Mouse (Mus musculus): Measurements from ENCODE around the gene Ing2. TPM values are rescaled to one million over a fixed set of nuclear protein-coding genes. Genes with fewer than 3 reads are reported as not detected.

Ing2 gene
- total and polyA plus RNA-seq, 3 experiments, result 18.6 to 363 (median 61.7) TPM

- H3K36me3 ChIP-seq (ENCODE audit: control insufficient read depth in 1 of 2, insufficient read depth in 2 of 2, low read length in 2 of 2), result no peaks in the 10 kb centered on the region
These were observed 16.5 kb upstream of the Ing2 start for GRCm38 (mm10) chr8:47691831-47692230.

DNA sequence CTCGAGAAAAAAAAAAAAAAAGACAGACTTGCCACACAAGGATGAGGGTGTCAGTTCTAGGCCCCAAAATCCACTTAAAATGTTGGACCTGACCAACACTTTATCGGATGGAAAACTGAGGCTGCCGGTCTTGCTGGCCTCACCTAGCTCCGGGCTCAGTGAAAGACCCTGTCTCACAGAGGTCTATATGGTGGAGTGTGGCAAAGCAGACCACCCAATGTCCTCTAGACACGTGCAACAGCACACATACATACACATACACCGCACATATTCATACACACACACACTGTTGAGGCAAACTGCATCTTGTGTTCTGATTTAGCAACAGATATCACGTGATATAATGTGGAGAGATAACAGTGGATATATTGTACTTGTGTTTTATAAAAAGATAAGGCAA lies 15.9 kb upstream of the Ing2 start:
- H3K36me3 ChIP-seq (ENCODE audit: control insufficient read depth in 1 of 2, insufficient read depth in 2 of 2, low read length in 2 of 2), result no peaks in the 10 kb centered on the region
- TF ChIP-seq USF1 (IDR thresholded peaks at IDR 0.05; ENCODE audit: low read depth, low read length) (peak; percentile 65), BHLHE40 (IDR thresholded peaks at IDR 0.05; ENCODE audit: borderline replicate concordance, low read depth, low read length) (no peak), CTCF (IDR thresholded peaks at IDR 0.05 in 2 of 3, conservative IDR thresholded peaks at IDR 0.05 in 1 of 3; ENCODE audit: control insufficient read depth in 1 of 3, insufficient read depth in 1 of 3, low read depth in 2 of 3, low read length in 3 of 3, poor library complexity in 1 of 3, severe bottlenecking in 1 of 3) (no peak)
- H3K79me2 ChIP-seq (ENCODE audit: control insufficient read depth, insufficient read depth, low read length, poor library complexity), result no peaks in the 10 kb centered on the region
- no peak for DNase-seq (ENCODE audit: low read depth, low spot score)
- no peak overlapping the region for H3K27ac ChIP-seq (ENCODE audit: control insufficient read depth, low read depth, low read length)
- no peak overlapping the region for H3K9ac ChIP-seq (ENCODE audit: control insufficient read depth, low read depth, low read length, poor library complexity, severe bottlenecking)
- no peak overlapping the region for H3K4me3 ChIP-seq (ENCODE audit: control insufficient read depth in 1 of 2, insufficient read depth in 1 of 2, low read depth in 2 of 2, low read length in 2 of 2)
- H3K9me3 ChIP-seq (replicated peaks; ENCODE audit: insufficient read depth, low read length), result no peaks in the 10 kb centered on the region
- H3K4me1 ChIP-seq (ENCODE audit: control insufficient read depth in 1 of 2, insufficient read depth in 2 of 2, low read length in 2 of 2), result peaks cover 0 to 11% of the 10 kb centered on the region in 2 experiments; a peak in 2 of 4 replicates
- H3K27me3 ChIP-seq (ENCODE audit: control insufficient read depth in 1 of 2, insufficient read depth in 2 of 2, low read length in 2 of 2), result no peaks in the 10 kb centered on the region

More at GRCm38 (mm10) chr8:47691831-47692230, 16.5 kb upstream of the Ing2 start:
- Histone ChIP-seq H3K4me1 (ENCODE audit: control insufficient read depth in 1 of 2, insufficient read depth in 2 of 2, low read length in 2 of 2) (peaks cover 0 to 11% of the 10 kb centered on the region in 2 experiments; a peak in 2 of 4 replicates), H3K4me3 (ENCODE audit: control insufficient read depth in 1 of 2, insufficient read depth in 1 of 2, low read depth in 2 of 2, low read length in 2 of 2) (no peak overlapping the region), H3K79me2 (ENCODE audit: control insufficient read depth, insufficient read depth, low read length, poor library complexity) (no peaks in the 10 kb centered on the region), H3K9me3 (replicated peaks; ENCODE audit: insufficient read depth, low read length) (no peaks in the 10 kb centered on the region), H3K27me3 (ENCODE audit: control insufficient read depth in 1 of 2, insufficient read depth in 2 of 2, low read length in 2 of 2) (no peaks in the 10 kb centered on the region), H3K27ac (ENCODE audit: control insufficient read depth, low read depth, low read length) (no peak overlapping the region), H3K9ac (ENCODE audit: control insufficient read depth, low read depth, low read length, poor library complexity, severe bottlenecking) (no peak overlapping the region)
- TF ChIP-seq JUND (IDR thresholded peaks at IDR 0.05; ENCODE audit: low read depth, low read length) (no peak), BHLHE40 (IDR thresholded peaks at IDR 0.05; ENCODE audit: borderline replicate concordance, low read depth, low read length) (no peak), MYB (IDR thresholded peaks at IDR 0.05; ENCODE audit: low read depth, low read length) (no peak), MEF2A (IDR thresholded peaks at IDR 0.05; ENCODE audit: extremely low read depth, insufficient replicate concordance, low read depth, low read length, poor library complexity, severe bottlenecking) (no peak), NELFE (IDR thresholded peaks at IDR 0.05; ENCODE audit: low read depth, low read length) (no peak), TAL1 (IDR thresholded peaks at IDR 0.05; ENCODE audit: low read length) (no peak), MAX (IDR thresholded peaks at IDR 0.05; ENCODE audit: low read length) (no peak), ZMIZ1 (IDR thresholded peaks at IDR 0.05; ENCODE audit: low read depth, low read length) (no peak)
- no peak for DNase-seq (ENCODE audit: low read depth, low spot score)

- H3K27me3 ChIP-seq (ENCODE audit: control insufficient read depth in 1 of 2, insufficient read depth in 2 of 2, low read length in 2 of 2), result no peaks in the 10 kb centered on the region
- DNase-seq (ENCODE audit: low read depth, low spot score), result no peak
- H3K27ac ChIP-seq (ENCODE audit: control insufficient read depth, low read depth, low read length), result no peak overlapping the region
- peaks cover 0 to 11% of the 10 kb centered on the region in 2 experiments; a peak in 2 of 4 replicates for H3K4me1 ChIP-seq (ENCODE audit: control insufficient read depth in 1 of 2, insufficient read depth in 2 of 2, low read length in 2 of 2)
- TF ChIP-seq E2F4 (IDR thresholded peaks at IDR 0.05; ENCODE audit: borderline replicate concordance, low read depth, low read length) (no peak), MAZ (IDR thresholded peaks at IDR 0.05; ENCODE audit: low read depth, low read length) (no peak), CTCF (IDR thresholded peaks at IDR 0.05 in 2 of 3, conservative IDR thresholded peaks at IDR 0.05 in 1 of 3; ENCODE audit: control insufficient read depth in 1 of 3, insufficient read depth in 1 of 3, low read depth in 2 of 3, low read length in 3 of 3, poor library complexity in 1 of 3, severe bottlenecking in 1 of 3) (no peak), NELFE (IDR thresholded peaks at IDR 0.05; ENCODE audit: low read depth, low read length) (no peak), POLR2AphosphoS2 (IDR thresholded peaks at IDR 0.05; ENCODE audit: low read length) (no peak)
- no peaks in the 10 kb centered on the region for H3K79me2 ChIP-seq (ENCODE audit: control insufficient read depth, insufficient read depth, low read length, poor library complexity)
- no peaks in the 10 kb centered on the region for H3K9me3 ChIP-seq (replicated peaks; ENCODE audit: insufficient read depth, low read length)
- no peak overlapping the region for H3K4me3 ChIP-seq (ENCODE audit: control insufficient read depth in 1 of 2, insufficient read depth in 1 of 2, low read depth in 2 of 2, low read length in 2 of 2)
- no peak overlapping the region for H3K9ac ChIP-seq (ENCODE audit: control insufficient read depth, low read depth, low read length, poor library complexity, severe bottlenecking)
- no peaks in the 10 kb centered on the region for H3K36me3 ChIP-seq (ENCODE audit: control insufficient read depth in 1 of 2, insufficient read depth in 2 of 2, low read length in 2 of 2)
These were observed 15.3 kb upstream of the Ing2 start for GRCm38 (mm10) chr8:47690674-47691078.
